Mouse (Mus musculus) CH12.LX (cell line): Measurements from ENCODE around the gene Ube2z. TPM values are rescaled to one million over a fixed set of nuclear protein-coding genes. Genes with fewer than 3 reads are reported as not detected.

ENCODE experiments used
- DNase-seq: peaks from one replicate; pipeline ENCODE4 v3.0.0-alpha.2; 2013; ENCODE audit errors: extremely low read depth
- H3K27ac ChIP-seq: 2 replicates; pipeline ENCODE4 v1.5.1; 2012; ENCODE audit warnings: low read depth, mild to moderate bottlenecking, control low read depth, moderate library complexity; ENCODE audit not compliant: insufficient read depth
- H3K27me3 ChIP-seq: replicated peaks from 2 replicates; pipeline ENCODE3; 2012; ENCODE audit warnings: inconsistent platforms
- H3K36me3 ChIP-seq, 2 experiments: replicated peaks in 1 of 2; 2 replicates each; pipeline versions ENCODE3 to v1.6.1; 2012; ENCODE audit warnings: inconsistent platforms in 1 of 2, low read length in 1 of 2, mild to moderate bottlenecking in 1 of 2, mixed read lengths in 1 of 2, moderate library complexity in 1 of 2; ENCODE audit not compliant: control insufficient read depth in 1 of 2, insufficient read depth in 1 of 2
- H3K4me1 ChIP-seq, 2 experiments: 2 replicates each; pipeline ENCODE4 v1.6.1; 2012; ENCODE audit warnings: inconsistent platforms in 1 of 2, moderate library complexity in 1 of 2; ENCODE audit not compliant: insufficient read depth in 2 of 2, control insufficient read depth in 1 of 2
- H3K4me2 ChIP-seq: 2 replicates; pipeline ENCODE4 v1.6.1; 2012; ENCODE audit warnings: low read depth, mild to moderate bottlenecking, control low read depth; ENCODE audit not compliant: poor library complexity, insufficient read depth, severe bottlenecking
- H3K4me3 ChIP-seq, 3 experiments: fragments of 150-350 bp in 1 of 3; sonication (generic) in 1 of 3; replicated peaks in 1 of 3; 2 replicates each; pipeline versions ENCODE3 to v1.5.1; 2011 to 2012; ENCODE audit warnings: low read depth in 2 of 3, low read length in 2 of 3, mild to moderate bottlenecking in 2 of 3, moderate library complexity in 2 of 3, control low read depth in 1 of 3, improper control_type of control experiment in 1 of 3, inconsistent platforms in 1 of 3, mixed read lengths in 1 of 3; ENCODE audit not compliant: poor library complexity in 1 of 3
- H3K79me2 ChIP-seq: replicated peaks from 2 replicates; pipeline ENCODE4 v1.6.1; 2012; ENCODE audit warnings: mild to moderate bottlenecking, moderate library complexity; ENCODE audit not compliant: control insufficient read depth, poor library complexity, insufficient read depth, severe bottlenecking; ENCODE audit errors: extremely low read depth
- H3K9ac ChIP-seq: 2 replicates; pipeline ENCODE4 v1.6.1; 2012; ENCODE audit warnings: low read depth, mild to moderate bottlenecking, control low read depth, moderate library complexity; ENCODE audit not compliant: insufficient read depth
- H3K9me3 ChIP-seq: replicated peaks from 2 replicates; pipeline ENCODE3; 2012; ENCODE audit warnings: low read length, inconsistent platforms, mixed read lengths
- CHD2 ChIP-seq: IDR thresholded peaks from 2 replicates; pipeline ENCODE4 v1.6.1; 2011; ENCODE audit warnings: low read length, improper control_type of control experiment
- ELF1 ChIP-seq: IDR thresholded peaks from 2 replicates; pipeline ENCODE4 v1.6.1; 2014; ENCODE audit warnings: low read depth, mild to moderate bottlenecking, inconsistent platforms, low read length, improper control_type of control experiment
- ETS1 ChIP-seq: conservative IDR thresholded peaks from 2 replicates; pipeline ENCODE4 v1.6.1; 2012; ENCODE audit warnings: low read depth, mild to moderate bottlenecking, inconsistent platforms, low read length, improper control_type of control experiment, moderate library complexity
- GABPA ChIP-seq: IDR thresholded peaks from 2 replicates; pipeline ENCODE4 v1.6.1; 2012; ENCODE audit warnings: low read depth, low read length, improper control_type of control experiment, inconsistent platforms; ENCODE audit not compliant: insufficient replicate concordance
- HCFC1 ChIP-seq: IDR thresholded peaks from 2 replicates; pipeline ENCODE4 v1.6.1; 2012; ENCODE audit warnings: low read depth, mild to moderate bottlenecking, inconsistent platforms, low read length, improper control_type of control experiment
- JUN ChIP-seq: IDR thresholded peaks from 2 replicates; pipeline ENCODE4 v1.6.1; 2011; ENCODE audit warnings: low read depth, mild to moderate bottlenecking, low read length, improper control_type of control experiment, moderate library complexity; ENCODE audit not compliant: insufficient read depth
- KAT2A ChIP-seq: IDR thresholded peaks from 2 replicates; pipeline ENCODE4 v1.6.1; 2012; ENCODE audit warnings: low read length, improper control_type of control experiment, inconsistent platforms; ENCODE audit not compliant: insufficient replicate concordance
- MAFK ChIP-seq: IDR thresholded peaks from 2 replicates; pipeline ENCODE4 v1.6.1; 2011; ENCODE audit warnings: low read length, improper control_type of control experiment; ENCODE audit not compliant: insufficient replicate concordance
- MAX ChIP-seq: IDR thresholded peaks from 2 replicates; pipeline ENCODE4 v1.6.1; 2011; ENCODE audit warnings: low read length, improper control_type of control experiment
- MAZ ChIP-seq: IDR thresholded peaks from 2 replicates; pipeline ENCODE4 v1.6.1; 2012; ENCODE audit warnings: low read depth, mild to moderate bottlenecking, inconsistent platforms, low read length, improper control_type of control experiment, moderate library complexity
- MEF2A ChIP-seq: IDR thresholded peaks from 2 replicates; pipeline ENCODE4 v1.6.1; 2014; ENCODE audit warnings: low read depth, mild to moderate bottlenecking, inconsistent platforms, low read length, improper control_type of control experiment, borderline replicate concordance
- MXI1 ChIP-seq: IDR thresholded peaks from 2 replicates; pipeline ENCODE4 v1.6.1; 2011; ENCODE audit warnings: mild to moderate bottlenecking, low read depth, low read length, improper control_type of control experiment
- MYC ChIP-seq: IDR thresholded peaks from 2 replicates; pipeline ENCODE4 v1.6.1; 2011; ENCODE audit warnings: low read depth, mild to moderate bottlenecking, improper control_type of control experiment, low read length
- NELFE ChIP-seq: IDR thresholded peaks from 2 replicates; pipeline ENCODE4 v1.6.1; 2011; ENCODE audit warnings: low read depth, low read length, improper control_type of control experiment
- PAX5 ChIP-seq: IDR thresholded peaks from 2 replicates; pipeline ENCODE4 v1.6.1; 2012; ENCODE audit warnings: low read length, inconsistent platforms, mixed read lengths
- RCOR1 ChIP-seq: conservative IDR thresholded peaks from 2 replicates; pipeline ENCODE4 v1.6.1; 2012; ENCODE audit warnings: low read depth, mild to moderate bottlenecking, inconsistent platforms, low read length, improper control_type of control experiment
- SMC3 ChIP-seq: IDR thresholded peaks from 2 replicates; pipeline ENCODE4 v1.6.1; 2011; ENCODE audit warnings: low read depth, low read length, improper control_type of control experiment
- USF1 ChIP-seq: IDR thresholded peaks from 2 replicates; pipeline ENCODE4 v1.6.1; 2014; ENCODE audit warnings: low read depth, mild to moderate bottlenecking, inconsistent platforms, low read length, improper control_type of control experiment
- USF2 ChIP-seq: conservative IDR thresholded peaks from 2 replicates; pipeline ENCODE4 v1.6.1; 2011; ENCODE audit warnings: low read depth, low read length, improper control_type of control experiment
- ZC3H11A ChIP-seq: IDR thresholded peaks from 2 replicates; pipeline ENCODE4 v1.6.1; 2012; ENCODE audit warnings: low read depth, mild to moderate bottlenecking, inconsistent platforms, low read length, improper control_type of control experiment
- ZKSCAN1 ChIP-seq: IDR thresholded peaks from 2 replicates; pipeline ENCODE4 v1.6.1; 2012; ENCODE audit warnings: low read depth, inconsistent platforms, low read length, improper control_type of control experiment, borderline replicate concordance
- ZMIZ1 ChIP-seq: IDR thresholded peaks from 2 replicates; pipeline ENCODE4 v1.6.1; 2012; ENCODE audit warnings: low read depth, mild to moderate bottlenecking, inconsistent platforms, low read length, improper control_type of control experiment
- dilution Hi-C: fragments of 300-500 bp; cut with MboI; formaldehyde crosslinking; loops from 2 replicates; pipeline ENCODE4 v1.14.3; 2020; ENCODE audit warnings: low sequenced_read_pairs; ENCODE audit not compliant: extremely low pct_unique_long_range_greater_than_20kb, extremely low pct_ligation_motif_present
- in situ Hi-C: fragments of 300-500 bp; cut with MboI; formaldehyde crosslinking; loops from 3 replicates; pipeline ENCODE4 v1.14.3; 2019; ENCODE audit warnings: low sequenced_read_pairs, low pct_ligation_motif_present, low pct_unique_long_range_greater_than_20kb, mixed read lengths
- polyA plus RNA-seq: library from polyadenylated mRNA; unstranded; fragments of >175 nt; gene quantifications from 2 replicates; pipeline ENCODE4 v1.2.1, GENCODE M21; 2012; ENCODE audit warnings: low read depth; ENCODE audit not compliant: insufficient read length
- total RNA-seq, 2 experiments: library from RNA; depleted of rRNA; stranded (reverse); fragments of 300-350 nt in 1 of 2; fragments of >200 nt in 1 of 2; gene quantifications; 2 replicates each; pipeline ENCODE4 v1.2.3; 2012 to 2014

Ube2z gene
- total and polyA plus RNA-seq, 3 experiments = 51.3 to 67.8 (median 64.2) TPM

- H3K9me3 ChIP-seq = peaks cover 33% of the 10 kb centered on the region
- TF ChIP-seq JUN (no peak), CHD2 (no peak), USF2 (no peak), MYC (no peak), ZC3H11A (no peak), NELFE (no peak), ZKSCAN1 (no peak), GABPA (no peak), MAFK (no peak), ELF1 (no peak), MAX (no peak), MEF2A (no peak), PAX5 (no peak), MAZ (no peak), HCFC1 (no peak), SMC3 (no peak), ETS1 (no peak), ZMIZ1 (no peak), KAT2A (no peak), RCOR1 (no peak)
- TF ChIP-seq, all 38 proteins: peak for 0
- Histone ChIP-seq H3K27ac (no peak overlapping the region), H3K9ac (no peak overlapping the region), H3K4me3 (no peak overlapping the region), H3K4me2 (no peak overlapping the region), H3K4me1 (no peaks in the 10 kb centered on the region), H3K27me3 (peaks cover 43% of the 10 kb centered on the region), H3K79me2 (no peaks in the 10 kb centered on the region), H3K36me3 (no peaks in the 10 kb centered on the region)
- no peak for DNase-seq
- dilution Hi-C loops = no loop called here
- in situ Hi-C loops = no loop called here
These were observed 60.3 kb downstream of the Ube2z start for GRCm38 (mm10) chr11:96004793-96005402.

- Histone ChIP-seq H3K4me2 (no peak overlapping the region), H3K9me3 (peaks cover 33% of the 10 kb centered on the region)
- in situ Hi-C loops = no loop called here
- dilution Hi-C loops = no loop called here
- TF ChIP-seq JUN (no peak), NELFE (no peak), USF1 (no peak), MAFK (no peak), MXI1 (no peak)
- TF ChIP-seq, all 38 proteins: peak for 0
- no peaks in the 10 kb centered on the region for H3K36me3 ChIP-seq
- no peaks in the 10 kb centered on the region for H3K79me2 ChIP-seq
- no peak overlapping the region for H3K27ac ChIP-seq
- no peak overlapping the region for H3K9ac ChIP-seq
- DNase-seq = no peak
- H3K4me1 ChIP-seq = no peaks in the 10 kb centered on the region
- H3K4me3 ChIP-seq = no peak overlapping the region
- peaks cover 45% of the 10 kb centered on the region for H3K27me3 ChIP-seq
These were observed 61.0 kb downstream of the Ube2z start for GRCm38 (mm10) chr11:96003969-96004792.
